In the genomic region with DNA sequence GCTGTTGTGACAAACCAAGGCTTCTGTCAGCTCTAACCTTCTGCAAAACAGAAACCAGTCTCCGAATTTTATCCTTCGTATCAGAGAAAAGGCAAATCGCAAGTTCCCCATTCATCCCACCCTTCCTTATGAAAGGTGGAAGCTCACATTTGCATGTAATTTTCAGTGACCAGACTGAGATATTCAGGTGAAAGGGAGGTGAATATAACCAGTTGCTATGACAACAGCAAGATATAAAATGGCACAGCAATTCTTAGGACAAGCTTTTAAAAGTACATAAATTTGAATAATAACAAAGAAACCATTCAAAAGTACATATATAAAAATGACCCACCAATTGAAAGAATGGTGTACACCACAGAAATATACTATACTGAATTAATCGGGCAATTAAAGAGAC, we compare ENCODE assay signal across 23 mouse cellular contexts.
"Had no signal": no experiment of that assay in that cellular context is flagged by ENCODE, and none has a peak within 500 bp of the region (broad histone marks: within the 10 kb centered on the region; RNA-seq: fewer than 3 reads in every experiment).

No protein-coding gene starts in this region.

- H3K9me3 ChIP-seq: limb, embryonic 10.5 days; limb, embryonic 13.5 days; neural tube, embryonic 12.5 days; neural tube, embryonic 15.5 days had no signal

- DNase-seq: kidney, adult 18-20 months; kidney, adult 9 months; kidney, postnatal 14 days; kidney, postnatal 4 days; layer of hippocampus, adult 9-11 months; liver; lung, adult 2 months; lung, postnatal 14 days; lung, postnatal 4 days; right cerebral cortex, adult 18-20 months; right cerebral cortex, postnatal 14 days; right cerebral cortex, postnatal 4 days; thymus, adult 2 months; thymus, postnatal 14 days; thymus, postnatal 4 days had no signal

- H3K4me2 ChIP-seq: limb, embryonic 13.5 days; liver, embryonic 12.5 days; liver, embryonic 15.5 days; neural tube, embryonic 12.5 days; neural tube, embryonic 15.5 days had no signal

- H3K4me3 ChIP-seq: layer of hippocampus, adult 2 months; limb, embryonic 10.5 days; limb, embryonic 13.5 days; liver, embryonic 12.5 days; liver, embryonic 15.5 days; neural tube, embryonic 12.5 days; neural tube, embryonic 15.5 days had no signal

- H3K9ac ChIP-seq: limb, embryonic 13.5 days; liver, embryonic 12.5 days; liver, embryonic 15.5 days; neural tube, embryonic 12.5 days; neural tube, embryonic 15.5 days had no signal

- H3K4me1 ChIP-seq: limb, embryonic 10.5 days; limb, embryonic 13.5 days; liver, embryonic 12.5 days; liver, embryonic 15.5 days; neural tube, embryonic 12.5 days; neural tube, embryonic 15.5 days had no signal

- H3K27me3 ChIP-seq: limb, embryonic 13.5 days; liver, embryonic 12.5 days; liver, embryonic 15.5 days; neural tube, embryonic 12.5 days; neural tube, embryonic 15.5 days had no signal

- ATAC-seq: liver, embryonic 12.5 days had no signal

- H3K27ac ChIP-seq: layer of hippocampus, adult 2 months; limb, embryonic 10.5 days; limb, embryonic 13.5 days; liver, embryonic 12.5 days; liver, embryonic 15.5 days; neural tube, embryonic 12.5 days; neural tube, embryonic 15.5 days; stomach, postnatal 0 days had no signal

- H3K36me3 ChIP-seq: limb, embryonic 10.5 days; limb, embryonic 13.5 days; liver, embryonic 12.5 days; liver, embryonic 15.5 days; neural tube, embryonic 12.5 days; neural tube, embryonic 15.5 days had no signal
